Mouse (Mus musculus): ENCODE measurements at regions not wholly inside any gene's neighbourhood (a gene's known extent, or its start where the extent isn't known, plus 50 kb on each side); places are given as distances from the start of the nearest gene placed in this dataset.

DNA sequence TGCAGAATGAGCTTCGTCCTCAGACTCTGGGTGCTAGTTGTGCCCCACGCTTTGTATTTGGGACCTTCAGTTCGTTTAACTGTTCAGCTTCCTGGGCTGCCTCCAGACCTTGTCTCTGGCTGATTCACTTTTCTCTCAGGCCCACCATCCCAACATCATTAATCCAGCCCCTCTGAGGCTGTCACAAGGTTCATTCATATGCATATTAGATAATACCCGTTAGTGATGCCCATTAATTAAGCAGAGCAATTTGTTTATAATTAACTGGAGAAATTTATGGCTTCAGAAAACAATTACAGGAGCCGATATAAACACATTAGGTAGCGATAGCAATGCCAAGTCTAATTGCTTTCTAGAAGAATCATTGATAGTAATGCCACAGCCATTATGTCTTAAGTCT, 312.3 kb upstream of the Eif4g2 start:
- Histone ChIP-seq H3K4me3 (ENCODE audit: low read depth, low read length) (no peak overlapping the region), H3K9ac (replicated peaks; ENCODE audit: low read depth) (no peak overlapping the region), H3K9me3 (ENCODE audit: low read length) (no peaks in the 10 kb centered on the region), H3K27ac (ENCODE audit: low read length) (no peak overlapping the region), H3K4me1 (ENCODE audit: insufficient read depth, low read depth, low read length) (no peaks in the 10 kb centered on the region), H3K27me3 (replicated peaks; ENCODE audit: insufficient read depth, low read length) (no peaks in the 10 kb centered on the region), H3K36me3 (ENCODE audit: insufficient read depth, low read length) (no peaks in the 10 kb centered on the region), H3K4me2 (replicated peaks; ENCODE audit: low read depth, low read length) (no peak overlapping the region)
- TF ChIP-seq CTCF (IDR thresholded peaks at IDR 0.05) (no peak), EP300 (IDR thresholded peaks at IDR 0.05) (no peak)
- no peak for DNase-seq (ENCODE audit: low spot score)
- no peak for ATAC-seq
- 83% methylated on average over 6 of the region's 6 CpGs for WGBS

DNA sequence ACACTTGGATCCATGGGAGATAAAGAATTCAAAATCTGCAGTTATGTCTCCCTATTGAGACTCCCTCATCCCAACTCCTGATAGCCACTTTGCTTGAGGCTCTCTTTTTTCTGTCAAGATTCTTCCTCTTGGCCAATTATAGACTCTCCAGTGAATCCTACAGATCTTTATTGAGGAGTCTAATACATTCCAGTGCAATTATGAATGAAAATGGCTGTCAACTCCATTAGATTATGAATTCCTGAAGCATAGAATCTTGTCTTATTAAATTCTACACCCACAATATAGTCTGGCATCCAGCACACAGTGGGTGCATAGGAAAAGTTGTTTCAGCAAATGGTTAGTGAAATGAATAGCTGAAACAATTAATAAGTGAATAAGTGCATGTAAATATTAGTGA, 311.0 kb upstream of the Eif4g2 start:
- H3K27me3 ChIP-seq (replicated peaks; ENCODE audit: insufficient read depth, low read length) = no peaks in the 10 kb centered on the region
- H3K4me2 ChIP-seq (replicated peaks; ENCODE audit: low read depth, low read length) = no peak overlapping the region
- no peaks in the 10 kb centered on the region for H3K4me1 ChIP-seq (ENCODE audit: insufficient read depth, low read depth, low read length)
- ATAC-seq (no peak), DNase-seq (ENCODE audit: low spot score) (no peak)
- no peak overlapping the region for H3K4me3 ChIP-seq (ENCODE audit: low read depth, low read length)
- no peaks in the 10 kb centered on the region for H3K36me3 ChIP-seq (ENCODE audit: insufficient read depth, low read length)
- no peak overlapping the region for H3K27ac ChIP-seq (ENCODE audit: low read length)
- TF ChIP-seq EP300 (IDR thresholded peaks at IDR 0.05) = no peak
- TF ChIP-seq CTCF (IDR thresholded peaks at IDR 0.05) = no peak
- H3K9ac ChIP-seq (replicated peaks; ENCODE audit: low read depth) = no peak overlapping the region
- no peaks in the 10 kb centered on the region for H3K9me3 ChIP-seq (ENCODE audit: low read length)

DNA sequence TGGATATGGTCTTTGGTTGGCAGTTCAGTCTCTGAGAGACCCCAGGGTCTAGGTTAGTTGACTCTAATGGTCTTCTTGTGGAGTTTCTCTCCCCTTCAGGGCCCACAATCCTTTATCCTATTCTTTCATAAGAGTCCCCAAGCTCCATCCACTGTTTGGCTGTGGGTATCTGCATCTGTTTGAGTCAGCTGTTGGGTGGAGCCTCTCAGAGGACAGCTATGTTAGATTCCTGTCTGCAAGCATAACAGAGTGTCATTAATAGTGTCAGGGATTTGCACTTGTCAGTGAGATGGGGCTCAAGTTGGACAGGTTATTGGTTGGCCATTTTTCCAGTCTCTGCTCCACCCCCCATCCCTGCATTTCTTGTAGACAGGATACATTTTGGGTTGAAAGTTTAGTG, 306.9 kb upstream of the Eif4g2 start:
- Histone ChIP-seq H3K4me2 (replicated peaks; ENCODE audit: low read depth, low read length) (no peak overlapping the region), H3K4me1 (ENCODE audit: insufficient read depth, low read depth, low read length) (no peaks in the 10 kb centered on the region), H3K36me3 (ENCODE audit: insufficient read depth, low read length) (no peaks in the 10 kb centered on the region), H3K27me3 (replicated peaks; ENCODE audit: insufficient read depth, low read length) (no peaks in the 10 kb centered on the region), H3K27ac (ENCODE audit: low read length) (no peak overlapping the region), H3K9ac (replicated peaks; ENCODE audit: low read depth) (no peak overlapping the region), H3K9me3 (ENCODE audit: low read length) (no peaks in the 10 kb centered on the region), H3K4me3 (ENCODE audit: low read depth, low read length) (no peak overlapping the region)
- ATAC-seq = no peak
- no peak for TF ChIP-seq EP300 (IDR thresholded peaks at IDR 0.05)
- DNase-seq (ENCODE audit: low spot score) = no peak

DNA sequence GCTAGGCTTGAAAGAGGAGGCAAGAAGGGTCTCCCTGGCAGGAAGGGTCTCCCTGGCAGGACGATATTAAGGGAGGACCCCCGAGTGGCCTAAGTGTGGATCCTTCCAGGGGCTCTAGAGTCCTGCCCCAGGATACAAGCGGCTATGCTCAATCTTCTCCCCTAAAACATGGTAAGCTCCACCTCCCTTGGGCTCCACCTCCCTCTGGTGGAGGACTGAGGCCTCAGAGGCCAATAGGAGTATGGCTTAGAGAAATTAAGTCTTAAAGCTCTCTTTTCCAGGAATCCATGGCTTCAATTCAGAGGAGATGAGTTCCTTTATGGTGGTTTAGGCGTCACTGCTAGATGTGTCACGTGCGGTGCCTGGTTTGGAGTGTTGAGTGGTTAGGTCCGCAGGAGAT, 291.7 kb upstream of the Eif4g2 start:
- H3K4me1 ChIP-seq (ENCODE audit: insufficient read depth, low read depth, low read length) = no peaks in the 10 kb centered on the region
- H3K9ac ChIP-seq (replicated peaks; ENCODE audit: low read depth) = no peak overlapping the region
- H3K4me3 ChIP-seq (ENCODE audit: low read depth, low read length) = no peak overlapping the region
- DNase-seq (ENCODE audit: low spot score) (no peak), ATAC-seq (no peak)
- TF ChIP-seq EP300 (IDR thresholded peaks at IDR 0.05) (no peak), CTCF (IDR thresholded peaks at IDR 0.05) (no peak)
- H3K27ac ChIP-seq (ENCODE audit: low read length) = no peak overlapping the region
- no peaks in the 10 kb centered on the region for H3K27me3 ChIP-seq (replicated peaks; ENCODE audit: insufficient read depth, low read length)
- no peak overlapping the region for H3K4me2 ChIP-seq (replicated peaks; ENCODE audit: low read depth, low read length)
- no peaks in the 10 kb centered on the region for H3K9me3 ChIP-seq (ENCODE audit: low read length)
- H3K36me3 ChIP-seq (ENCODE audit: insufficient read depth, low read length) = no peaks in the 10 kb centered on the region
- 84% methylated on average over 7 of the region's 7 CpGs for WGBS

DNA sequence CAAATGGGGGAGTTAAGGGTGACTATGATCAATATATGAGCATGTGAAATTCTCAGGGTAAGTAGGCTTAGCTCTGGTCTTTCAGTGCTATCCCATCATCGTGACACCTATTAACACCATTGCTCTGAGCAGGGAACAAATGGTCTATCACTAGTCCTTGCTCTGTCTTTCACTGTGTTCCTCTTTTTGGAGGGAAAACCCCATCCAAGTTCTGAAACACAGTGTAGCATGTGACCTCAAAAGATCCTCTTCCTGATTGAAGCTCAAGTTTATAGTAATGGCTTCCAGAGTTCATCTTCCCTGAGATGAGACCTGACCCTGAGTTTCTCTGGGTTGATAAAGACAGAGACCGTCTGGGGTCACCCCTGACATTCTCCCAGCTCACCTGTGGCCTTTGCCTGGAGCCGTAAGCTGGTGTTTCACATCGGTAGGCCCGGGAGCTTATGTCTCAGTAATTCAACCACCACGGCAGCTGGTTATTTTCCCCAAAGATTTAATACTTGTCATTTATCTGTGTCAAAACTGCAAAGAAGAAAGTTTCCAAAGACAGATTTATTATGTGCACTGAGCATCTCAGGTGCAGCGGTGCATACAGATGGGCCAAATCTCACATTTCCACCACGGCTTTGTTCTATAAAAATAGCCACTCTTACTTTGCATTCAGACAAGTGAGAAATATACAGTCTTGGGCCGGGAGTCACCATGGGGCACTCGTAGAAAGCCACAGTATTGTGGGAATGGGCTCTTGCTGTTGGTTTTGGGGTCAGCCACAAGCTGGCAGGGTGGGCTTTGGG, 290.7 kb upstream of the Eif4g2 start:
- ATAC-seq = no peak
- Histone ChIP-seq H3K27ac (ENCODE audit: low read length) (no peak overlapping the region), H3K36me3 (ENCODE audit: insufficient read depth, low read length) (no peaks in the 10 kb centered on the region), H3K9ac (replicated peaks; ENCODE audit: low read depth) (no peak overlapping the region), H3K4me1 (ENCODE audit: insufficient read depth, low read depth, low read length) (no peaks in the 10 kb centered on the region), H3K4me3 (ENCODE audit: low read depth, low read length) (no peak overlapping the region), H3K27me3 (replicated peaks; ENCODE audit: insufficient read depth, low read length) (no peaks in the 10 kb centered on the region), H3K4me2 (replicated peaks; ENCODE audit: low read depth, low read length) (no peak overlapping the region), H3K9me3 (ENCODE audit: low read length) (no peaks in the 10 kb centered on the region)
- TF ChIP-seq EP300 (IDR thresholded peaks at IDR 0.05) = no peak
- TF ChIP-seq CTCF (IDR thresholded peaks at IDR 0.05) = no peak
- WGBS = 79% methylated on average over 10 of the region's 10 CpGs
- no peak for DNase-seq (ENCODE audit: low spot score)

DNA sequence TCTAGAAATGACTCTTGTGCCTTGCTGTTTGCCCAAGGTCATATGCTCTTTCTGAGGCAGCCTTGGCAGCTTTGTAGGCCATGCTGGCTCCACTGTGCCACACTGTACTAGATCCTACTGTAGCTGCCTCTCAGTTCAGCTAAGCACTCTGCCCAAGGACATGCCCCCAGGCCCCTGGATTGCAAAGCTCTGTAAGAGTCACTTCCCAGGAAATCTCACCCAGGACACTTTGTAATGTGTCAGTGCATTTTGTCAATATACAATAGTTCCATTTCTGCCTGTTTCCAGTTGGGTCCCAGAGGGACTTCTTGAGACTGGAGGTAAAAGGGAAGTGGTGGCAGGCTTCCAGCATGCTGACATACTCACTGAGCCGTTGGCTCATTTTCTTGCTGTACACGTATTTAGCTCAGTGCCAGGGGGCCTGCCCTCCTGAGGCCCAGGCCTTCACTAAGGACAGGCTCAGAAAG, 287.6 kb upstream of the Eif4g2 start:
- no peaks in the 10 kb centered on the region for H3K4me1 ChIP-seq (ENCODE audit: insufficient read depth, low read depth, low read length)
- no peaks in the 10 kb centered on the region for H3K9me3 ChIP-seq (ENCODE audit: low read length)
- no peak overlapping the region for H3K4me2 ChIP-seq (replicated peaks; ENCODE audit: low read depth, low read length)
- H3K4me3 ChIP-seq (ENCODE audit: low read depth, low read length) = no peak overlapping the region
- H3K9ac ChIP-seq (replicated peaks; ENCODE audit: low read depth) = no peak overlapping the region
- ATAC-seq (no peak), DNase-seq (ENCODE audit: low spot score) (no peak)
- no peak overlapping the region for H3K27ac ChIP-seq (ENCODE audit: low read length)
- H3K27me3 ChIP-seq (replicated peaks; ENCODE audit: insufficient read depth, low read length) = no peaks in the 10 kb centered on the region
- 11% methylated on average over 2 of the region's 2 CpGs for WGBS
- H3K36me3 ChIP-seq (ENCODE audit: insufficient read depth, low read length) = no peaks in the 10 kb centered on the region
- TF ChIP-seq CTCF (IDR thresholded peaks at IDR 0.05) (no peak), EP300 (IDR thresholded peaks at IDR 0.05) (no peak)

All from lung, postnatal 0 days (tissue).